Mouse (Mus musculus): ENCODE measurements around the gene Cdkn1a.
"Not testable (repeated sequence)": the region's sequence is repeated elsewhere in the genome, so short reads cannot be mapped to it uniquely, and the experiment has no call there.

GRCm38 (mm10) chr17:29067416-29067815 is 23.4 kb upstream of the Cdkn1a start:
- not testable (repeated sequence) for TF ChIP-seq CTCF (IDR thresholded peaks at IDR 0.05; ENCODE audit: extremely low read depth, insufficient read depth, insufficient read length, insufficient replicate concordance); POLR2A (IDR thresholded peaks at IDR 0.05; ENCODE audit: low read depth, low read length)

Measured in spleen, adult 2 months (tissue).